In the genomic region with DNA sequence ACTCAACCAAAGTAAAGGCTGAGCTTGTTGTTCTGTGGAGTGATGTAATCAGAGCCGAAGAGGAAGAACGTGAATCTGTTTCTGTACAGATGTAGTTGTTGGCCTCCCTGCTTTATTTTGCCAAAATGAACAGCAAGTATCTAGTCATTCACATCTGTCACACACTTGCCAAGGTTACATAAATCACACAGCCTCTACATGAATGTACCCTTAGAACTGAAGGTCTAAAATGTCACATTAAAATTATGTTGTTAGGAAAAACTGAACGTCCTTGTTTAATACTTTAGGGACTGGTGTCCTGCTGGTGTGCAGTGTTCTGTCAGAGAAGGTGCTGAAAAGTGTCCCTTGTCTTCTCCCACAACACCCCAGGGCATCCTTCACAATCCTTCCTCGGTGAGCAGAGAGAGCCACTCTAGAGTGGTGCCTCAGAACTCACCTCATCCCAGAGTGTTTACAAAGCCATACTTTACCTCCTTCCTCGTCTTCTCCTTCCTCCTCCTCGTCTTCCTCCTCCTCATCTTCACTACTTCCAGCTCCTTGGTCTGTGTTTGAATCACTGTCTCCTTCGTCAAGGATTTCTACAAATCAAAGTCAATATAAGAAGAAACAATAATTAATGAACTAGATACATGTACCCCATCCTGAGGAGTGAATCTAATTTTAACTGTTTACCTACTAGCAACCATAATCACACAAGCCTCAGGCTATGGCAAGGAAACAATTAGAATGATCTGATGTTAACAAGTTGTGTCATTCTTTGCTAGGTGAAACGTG, we compare ENCODE assay signal across 22 mouse cellular contexts.
"Had no signal": no experiment of that assay in that cellular context is flagged by ENCODE, and none has a peak within 500 bp of the region (broad histone marks: within the 10 kb centered on the region; RNA-seq: fewer than 3 reads in every experiment).

No protein-coding gene starts in this region.

- DNase-seq: gastrocnemius, postnatal 14 days; gastrocnemius, postnatal 36 days; heart, adult 2 months; heart, postnatal 10 days; heart, postnatal 4 days; kidney, adult 18-20 months; kidney, adult 8-10 months; kidney, postnatal 10 days; kidney, postnatal 25 days; kidney, postnatal 4 days; layer of hippocampus, adult 9-11 months; liver; liver, embryonic 13.5 days; liver, postnatal 0 days had no signal

- H3K27ac ChIP-seq: heart, adult 2 months; hindbrain, embryonic 10.5 days; hindbrain, embryonic 12.5 days; hindbrain, embryonic 14.5 days; intestine, embryonic 15.5 days; left cerebral cortex, adult 2 months; limb, embryonic 10.5 days; limb, embryonic 12.5 days; liver, embryonic 13.5 days; liver, embryonic 15.5 days had no signal

- H3K4me3 ChIP-seq: heart, adult 2 months; hindbrain, embryonic 10.5 days; hindbrain, embryonic 12.5 days; intestine, embryonic 15.5 days; left cerebral cortex, adult 2 months; limb, embryonic 10.5 days; limb, embryonic 12.5 days; liver, embryonic 13.5 days; liver, embryonic 15.5 days had no signal
